Mouse (Mus musculus): ENCODE measurements around the gene Tmem255b. TPM values are rescaled to one million over a fixed set of nuclear protein-coding genes. Genes with fewer than 3 reads are reported as not detected.

Tmem255b gene
- total RNA-seq, 2 experiments from 2014 or later: 5.7 to 7.4 TPM

Other genes starting within 250 kb of the Tmem255b start
- 1 to 10 TPM; 5.2 TPM for gene Grtp1, start 234.6 kb upstream of the Tmem255b start, total RNA-seq (2021)
- 1 to 10 TPM; 1.3 to 1.4 TPM for gene Adprhl1, start 181.0 kb upstream of the Tmem255b start, total RNA-seq (2021)
- gene Dcun1d2, start 147.1 kb upstream of the Tmem255b start, total RNA-seq (2021): 10 to 100 TPM; 33.6 to 35.6 TPM
- gene Tmco3, start 147.0 kb upstream of the Tmem255b start, total RNA-seq (2021): 10 to 100 TPM; 42.7 to 49.5 TPM
- gene Tfdp1, start 96.4 kb upstream of the Tmem255b start, total RNA-seq (2021): 10 to 100 TPM; 67.2 to 68.9 TPM
- gene Atp4b, start 38.4 kb upstream of the Tmem255b start, total RNA-seq (2021): not detected
- not detected for gene Grk1, start 30.1 kb upstream of the Tmem255b start, total RNA-seq (2021)
- gene Gas6, start 59.3 kb downstream of the Tmem255b start, total RNA-seq (2021): 10 to 100 TPM; 89.4 to 94.4 TPM
- not detected for gene 1700029H14Rik, start 127.3 kb downstream of the Tmem255b start, total RNA-seq (2021)
- gene Rasa3, start 242.4 kb downstream of the Tmem255b start, total RNA-seq (2021): 10 to 100 TPM; 58.5 to 66.2 TPM

Measured in layer of hippocampus, postnatal 25 days (tissue).